Mouse (Mus musculus): Measurements from ENCODE around the gene Lrtm1.

The Lrtm1 gene

DNA sequence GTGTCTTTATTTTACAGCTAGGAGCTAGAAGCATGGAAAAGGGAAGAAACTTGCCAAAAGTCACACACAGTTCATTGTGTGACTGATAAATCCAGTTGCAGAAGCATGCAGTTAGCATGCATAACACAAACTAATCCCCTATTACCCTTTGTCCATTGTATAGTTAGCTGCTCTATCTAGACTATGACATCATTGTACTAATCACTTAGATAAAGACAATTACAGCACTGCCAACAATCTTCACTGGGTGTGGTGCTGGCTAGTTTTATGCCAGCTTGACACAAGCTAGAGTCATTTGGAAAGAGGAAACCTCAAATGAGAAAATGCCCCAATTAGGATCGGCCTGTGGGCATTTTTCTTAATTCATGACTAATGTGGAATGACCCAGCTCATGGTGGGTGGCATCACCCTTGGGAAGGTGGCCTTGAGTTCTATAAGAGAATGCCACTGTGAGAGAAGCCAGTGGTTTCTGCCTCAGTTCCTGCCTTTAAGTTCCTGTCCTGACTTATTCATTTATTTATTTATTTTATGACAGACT is 13.9 kb downstream of the Lrtm1 start:
- DNase-seq (ENCODE audit: low spot score) = no peak

DNA sequence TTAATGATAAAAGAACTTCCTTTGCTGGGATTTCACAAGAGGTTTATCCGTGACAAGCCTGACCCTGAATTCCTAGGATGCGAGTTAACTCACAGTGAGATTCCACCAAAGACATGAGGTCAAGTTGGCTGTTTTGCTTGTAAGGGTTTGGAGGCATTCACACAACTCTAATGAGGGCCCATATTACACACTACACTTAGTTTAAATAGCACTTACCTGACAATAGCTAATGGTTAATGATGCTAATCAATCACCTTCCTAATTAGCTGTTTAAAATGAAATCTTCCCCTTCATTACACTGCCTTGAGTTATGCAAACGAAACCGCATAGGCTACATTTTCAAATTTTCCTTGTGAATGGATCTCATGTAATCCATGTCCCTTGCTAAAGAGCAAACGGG is 20.2 kb downstream of the Lrtm1 start:
- DNase-seq (ENCODE audit: low spot score) = no peak

- no peak for DNase-seq (ENCODE audit: low spot score)
These were observed 22.8 kb downstream of the Lrtm1 start for GRCm38 (mm10) chr14:29040606-29041364.

DNA sequence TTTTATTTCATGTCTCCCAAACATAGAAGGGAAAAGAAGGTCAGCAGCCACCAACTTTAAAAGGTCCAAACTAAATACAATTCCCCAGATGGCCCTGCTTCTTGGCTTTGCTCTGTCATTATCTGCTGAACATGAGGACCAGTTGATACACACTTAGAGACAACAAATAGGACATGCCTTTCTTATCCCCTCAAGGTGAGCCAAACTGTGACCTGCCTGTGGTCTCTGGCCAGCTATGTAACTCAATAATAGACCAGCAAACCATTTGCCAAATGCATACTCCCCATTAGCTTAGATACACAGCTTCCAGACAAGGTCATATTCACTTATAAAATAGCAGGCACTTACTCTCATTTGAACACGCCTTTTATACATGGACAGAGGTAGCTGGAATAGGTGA is 23.5 kb downstream of the Lrtm1 start:
- DNase-seq (ENCODE audit: low spot score) = no peak

- DNase-seq (ENCODE audit: low spot score) = no peak
These were observed 24.3 kb downstream of the Lrtm1 start for GRCm38 (mm10) chr14:29042355-29042754.

DNA sequence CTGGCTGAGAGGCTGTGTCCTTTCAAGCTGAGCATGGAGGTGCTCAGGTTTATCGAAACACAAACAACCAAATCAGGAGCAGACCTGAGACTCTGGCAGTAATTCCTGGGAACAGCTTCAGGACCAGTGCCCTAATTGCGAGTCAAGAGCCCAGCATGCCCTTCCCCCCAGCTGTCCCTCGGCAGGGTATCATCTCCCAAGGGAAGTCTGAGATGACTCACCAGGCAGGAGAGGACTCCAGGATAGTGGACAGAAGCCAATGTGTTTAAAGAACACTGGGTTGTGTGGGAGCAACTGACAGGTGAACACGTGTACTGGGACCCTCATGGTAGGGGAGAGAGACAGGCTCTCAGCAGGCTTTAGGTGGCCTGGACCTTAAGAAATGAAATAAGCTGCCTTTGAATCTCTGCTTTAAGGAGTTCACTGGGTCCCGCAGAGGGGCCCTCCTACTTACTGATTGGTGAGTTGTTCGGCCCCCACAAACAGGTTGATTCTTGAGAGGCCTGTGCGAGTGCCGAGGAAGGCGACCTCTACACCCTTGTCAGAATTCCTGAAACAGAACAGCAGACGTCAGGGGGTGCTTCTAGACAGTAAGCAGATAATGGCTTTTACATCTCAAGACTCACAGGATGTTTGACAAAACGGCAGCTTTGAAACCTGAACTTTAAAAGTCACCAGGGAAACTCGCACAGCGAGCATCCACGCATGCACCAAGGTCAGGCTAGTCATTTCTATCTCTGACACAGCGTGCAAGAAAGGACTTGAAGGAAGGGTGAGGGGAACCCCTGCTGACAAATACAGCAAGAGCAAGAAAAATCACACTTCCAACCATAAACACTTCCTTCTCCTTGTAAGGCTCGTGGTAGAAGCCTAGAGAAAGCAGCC is 34.2 kb downstream of the Lrtm1 start:
- no peak for DNase-seq (ENCODE audit: low spot score)

DNA sequence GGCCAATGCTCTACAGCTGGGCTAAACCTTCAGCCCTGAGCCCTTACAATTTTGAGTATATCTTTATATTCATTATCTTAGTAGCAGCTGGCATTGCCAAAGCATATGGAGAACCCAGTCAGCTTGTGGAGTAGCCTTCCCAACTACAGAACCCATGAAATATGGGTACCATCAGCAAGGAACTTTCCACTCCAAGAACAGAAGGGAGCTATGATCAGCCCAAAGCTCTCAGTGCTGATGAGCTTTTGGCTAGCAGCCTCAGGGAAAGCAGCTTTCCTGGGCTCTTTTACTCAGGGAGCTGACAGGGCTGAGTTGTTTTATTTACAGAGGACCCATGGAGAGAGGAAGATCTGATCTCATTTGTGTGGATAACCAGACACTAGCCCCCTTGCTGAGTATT is 42.7 kb downstream of the Lrtm1 start:
- no peak for DNase-seq (ENCODE audit: low spot score)

DNA sequence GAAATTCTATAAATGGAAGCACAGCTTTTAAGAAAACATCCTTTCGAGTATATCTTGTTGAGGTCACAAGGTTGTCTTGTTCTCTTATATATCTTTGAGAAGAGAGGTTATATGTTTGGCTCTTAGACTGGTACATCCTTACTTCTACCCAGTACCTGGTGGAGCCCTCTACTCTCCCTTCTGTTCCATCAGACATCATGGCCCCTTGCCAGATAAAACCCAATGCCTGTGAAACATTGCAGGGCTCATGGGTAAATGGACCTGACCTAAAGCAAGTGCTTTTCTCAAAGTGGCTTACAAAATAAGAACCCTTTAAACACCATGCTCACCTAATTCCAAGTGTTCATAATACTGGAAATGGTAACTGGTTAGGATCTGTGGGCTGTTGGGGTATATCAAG is 43.5 kb downstream of the Lrtm1 start:
- no peak for DNase-seq (ENCODE audit: low spot score)

- DNase-seq (ENCODE audit: low spot score) = no peak
These were observed 44.7 kb downstream of the Lrtm1 start for GRCm38 (mm10) chr14:29062676-29063075.

DNA sequence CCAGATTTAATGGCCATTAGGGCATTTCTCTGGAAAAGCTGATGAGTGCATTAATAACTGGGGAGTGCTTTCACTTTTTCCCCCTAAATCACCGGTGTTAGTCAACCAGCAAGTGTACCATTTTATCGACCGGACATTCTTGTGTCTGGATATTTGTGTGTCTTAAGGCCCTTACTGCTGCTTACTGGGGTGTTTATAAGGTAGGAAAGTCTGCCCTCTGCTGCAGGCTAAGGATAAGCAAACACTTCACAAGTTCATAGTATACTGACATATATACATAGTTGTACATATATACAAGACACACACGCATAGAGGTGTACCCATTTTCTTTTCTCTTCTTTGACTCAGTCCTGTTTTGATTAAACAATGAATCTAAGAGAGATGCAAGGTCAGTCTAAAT is 55.7 kb downstream of the Lrtm1 start:
- peak; percentile 5 for DNase-seq (ENCODE audit: low spot score)

DNA sequence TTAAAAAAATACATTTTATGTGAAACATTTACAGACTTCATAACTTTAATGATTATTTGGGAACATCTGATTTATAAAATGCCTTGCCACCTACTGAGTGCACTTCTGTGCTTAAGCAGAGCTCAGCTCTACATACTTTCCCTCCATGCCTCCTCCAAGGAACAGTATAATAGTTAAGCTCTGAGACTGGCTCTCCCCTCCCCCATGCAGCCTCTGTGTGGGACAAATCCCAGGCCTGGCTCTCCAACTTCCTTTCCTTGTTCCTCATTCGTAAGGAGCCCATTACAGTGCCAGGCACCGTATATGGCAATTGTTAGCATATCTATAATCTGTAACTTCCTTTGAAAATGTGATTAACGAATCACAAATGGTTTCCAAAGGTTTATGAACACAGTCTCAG is 59.4 kb downstream of the Lrtm1 start:
- no peak for DNase-seq (ENCODE audit: low spot score)

- no peak for DNase-seq (ENCODE audit: low spot score)
These were observed 62.2 kb downstream of the Lrtm1 start for GRCm38 (mm10) chr14:29080228-29080627.

DNA sequence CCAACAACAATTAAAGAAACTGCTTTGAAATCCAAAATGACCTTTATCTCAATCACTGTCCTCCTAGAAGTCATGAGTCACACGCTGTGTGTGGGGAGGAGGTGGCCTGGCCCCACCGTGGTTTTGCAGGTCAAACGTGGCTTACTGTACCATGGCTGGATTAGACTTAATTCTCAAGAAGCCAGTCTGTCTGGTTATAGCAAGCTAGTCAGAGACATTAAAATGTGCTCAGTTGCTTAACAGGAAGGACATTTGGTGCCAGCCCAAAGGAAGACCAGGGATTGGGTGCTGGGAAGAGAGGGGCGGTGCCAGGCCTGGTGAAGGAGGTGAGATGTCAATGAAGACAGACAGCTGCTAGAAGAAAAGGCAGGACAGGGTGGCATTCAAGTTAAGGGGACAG is 62.6 kb downstream of the Lrtm1 start:
- peak; percentile 88 for DNase-seq (ENCODE audit: low spot score)

GRCm38 (mm10) chr14:29082171-29082570 is 64.2 kb downstream of the Lrtm1 start:
- DNase-seq (ENCODE audit: low spot score) = no peak

Data from adipocyte (in vitro differentiated cells).